Mouse (Mus musculus): ENCODE data around the gene 1110017D15Rik.
"Not testable (repeated sequence)": the region's sequence is repeated elsewhere in the genome, so short reads cannot be mapped to it uniquely, and the experiment has no call there.

The 1110017D15Rik gene

DNA sequence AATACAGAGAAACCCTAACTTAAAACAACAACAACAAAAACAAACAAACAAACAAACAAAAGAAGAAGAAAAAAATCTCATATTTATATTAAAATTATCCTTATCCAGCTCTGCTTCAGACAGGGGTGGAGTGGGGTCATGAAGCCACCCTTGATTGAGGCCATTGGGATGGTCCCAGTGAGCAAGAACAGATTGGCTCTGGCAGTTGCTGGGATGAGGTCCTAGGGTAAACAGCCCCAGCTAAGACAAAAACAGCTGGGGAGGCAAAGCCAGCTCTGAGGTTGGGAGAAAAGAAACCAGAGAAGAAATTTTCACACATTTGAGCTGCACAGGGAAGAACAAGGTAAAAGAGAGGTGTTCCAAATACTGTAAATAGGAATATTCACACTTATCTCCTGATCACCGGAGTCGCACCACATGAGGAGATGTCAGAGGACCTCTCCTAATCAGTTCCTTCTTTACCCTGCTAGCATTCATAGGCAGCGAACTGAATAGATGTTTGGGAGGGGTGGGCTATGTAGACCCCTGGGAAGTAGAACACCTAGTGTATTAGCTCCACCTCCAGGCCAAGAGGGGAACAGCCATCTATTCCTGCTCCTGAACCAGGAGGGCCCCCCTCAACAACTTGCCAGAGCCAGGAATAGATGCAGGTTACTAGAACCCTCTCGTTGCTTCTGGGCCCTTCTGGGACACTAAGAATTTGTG lies 38.2 kb downstream of the 1110017D15Rik start:
- DNase-seq: no peak

- no peak for DNase-seq
These were observed 39.4 kb downstream of the 1110017D15Rik start for GRCm38 (mm10) chr4:41477648-41478160.

- no peak for DNase-seq
These were observed 45.8 kb downstream of the 1110017D15Rik start for GRCm38 (mm10) chr4:41471384-41471689.

DNA sequence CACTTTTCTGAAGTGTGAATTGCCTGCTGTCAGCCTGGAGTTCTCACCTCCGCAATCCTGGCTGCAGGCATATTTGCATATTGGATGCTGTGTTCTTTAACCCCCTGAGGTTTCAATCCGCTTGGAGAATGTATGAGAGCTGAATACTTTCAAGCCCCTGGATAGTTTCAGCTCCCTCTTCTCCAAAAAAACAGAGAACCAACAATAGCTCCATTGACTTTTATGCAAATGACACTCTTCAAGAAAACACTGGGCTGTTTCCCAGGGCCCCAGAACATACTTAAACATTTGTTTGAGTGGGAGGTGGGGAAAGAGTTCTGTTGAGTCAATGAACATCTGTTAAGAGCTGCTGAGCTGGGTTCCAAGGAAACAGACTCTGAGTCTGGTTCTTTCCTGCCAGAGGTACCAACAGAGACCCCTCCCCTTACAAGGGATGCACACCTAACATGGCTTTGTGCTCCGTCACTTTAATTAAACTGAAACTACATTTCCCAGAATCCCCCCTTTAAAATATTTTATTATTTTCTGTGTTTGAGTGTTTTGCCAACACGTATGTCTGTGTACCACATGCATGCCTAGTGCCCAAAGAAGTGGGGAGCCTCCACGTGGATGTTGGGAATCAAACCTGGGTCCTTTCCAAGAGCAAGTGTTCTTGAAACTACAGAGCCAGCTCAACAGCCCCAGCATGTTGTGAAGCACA lies 46.3 kb downstream of the 1110017D15Rik start:
- DNase-seq: no peak

DNA sequence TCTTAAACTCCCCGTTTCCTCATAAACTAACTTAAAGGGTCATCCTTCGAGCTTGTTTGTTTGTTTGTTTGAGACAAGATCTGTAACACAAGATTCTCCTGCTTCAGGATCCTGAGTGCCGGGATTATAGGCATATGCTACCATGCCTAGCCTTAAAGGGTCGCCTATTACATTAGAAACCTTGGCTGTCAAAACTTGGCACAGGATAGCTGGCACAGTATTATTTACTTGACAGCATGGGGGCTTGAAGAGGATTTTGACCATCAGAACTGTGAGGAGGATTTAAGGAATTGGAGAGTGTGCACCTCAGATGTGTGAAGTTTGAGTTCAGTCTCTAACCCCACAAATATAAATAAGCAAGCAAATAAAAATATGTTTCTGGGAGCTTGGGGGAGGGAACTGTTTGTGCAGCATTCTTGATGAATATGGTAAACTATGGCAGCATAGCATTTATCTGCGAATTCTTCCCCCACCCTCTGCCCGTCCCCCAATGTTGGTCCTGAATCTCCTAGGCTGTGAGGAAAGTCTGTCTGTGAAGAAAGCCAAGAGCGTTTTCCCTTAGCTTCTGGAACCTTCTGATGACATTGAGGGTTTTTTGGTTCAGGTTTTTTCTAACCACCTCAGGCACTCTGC lies 47.0 kb downstream of the 1110017D15Rik start:
- DNase-seq: no peak

DNA sequence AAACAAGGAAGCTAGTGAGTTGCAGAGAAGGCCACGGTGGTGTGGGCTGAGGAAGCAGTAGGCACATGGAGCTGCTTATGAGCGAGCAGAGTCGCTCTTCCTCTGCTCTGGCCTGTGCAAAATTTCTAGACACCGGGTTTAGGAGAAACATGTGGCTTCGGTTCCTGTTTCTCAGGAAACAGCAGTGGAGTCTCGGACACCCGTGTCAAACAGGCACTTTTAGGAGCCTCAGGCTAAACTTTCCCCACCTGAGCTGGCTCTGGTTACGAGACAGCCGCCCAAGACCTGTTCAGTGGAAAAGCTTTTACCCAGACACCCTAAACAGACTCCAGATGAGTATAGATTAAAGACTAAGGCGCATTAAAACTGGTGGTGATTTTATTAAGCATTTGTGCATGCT lies 47.9 kb downstream of the 1110017D15Rik start:
- no peak for DNase-seq

- DNase-seq: peak; percentile 84
These were observed 48.6 kb downstream of the 1110017D15Rik start for GRCm38 (mm10) chr4:41468396-41469080.

DNA sequence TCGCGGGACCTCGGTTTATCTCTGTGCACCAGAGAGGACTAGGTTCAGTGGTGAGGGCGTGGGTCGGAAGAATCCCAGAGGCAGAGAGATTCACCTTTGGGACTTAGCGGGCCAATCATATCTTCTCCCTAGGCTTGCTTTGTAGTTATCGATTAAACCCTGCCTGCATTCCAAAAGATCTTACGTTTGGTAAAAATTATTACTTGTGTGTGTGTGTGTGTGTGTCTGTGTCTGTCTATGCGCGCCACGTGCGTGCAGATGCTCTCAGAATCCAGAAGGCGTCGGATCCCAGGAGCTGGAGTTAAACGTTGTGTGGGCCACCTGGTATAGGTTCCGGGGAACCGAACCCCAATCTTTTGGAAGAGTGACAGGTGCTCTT lies 51.9 kb downstream of the 1110017D15Rik start:
- no peak for DNase-seq

DNA sequence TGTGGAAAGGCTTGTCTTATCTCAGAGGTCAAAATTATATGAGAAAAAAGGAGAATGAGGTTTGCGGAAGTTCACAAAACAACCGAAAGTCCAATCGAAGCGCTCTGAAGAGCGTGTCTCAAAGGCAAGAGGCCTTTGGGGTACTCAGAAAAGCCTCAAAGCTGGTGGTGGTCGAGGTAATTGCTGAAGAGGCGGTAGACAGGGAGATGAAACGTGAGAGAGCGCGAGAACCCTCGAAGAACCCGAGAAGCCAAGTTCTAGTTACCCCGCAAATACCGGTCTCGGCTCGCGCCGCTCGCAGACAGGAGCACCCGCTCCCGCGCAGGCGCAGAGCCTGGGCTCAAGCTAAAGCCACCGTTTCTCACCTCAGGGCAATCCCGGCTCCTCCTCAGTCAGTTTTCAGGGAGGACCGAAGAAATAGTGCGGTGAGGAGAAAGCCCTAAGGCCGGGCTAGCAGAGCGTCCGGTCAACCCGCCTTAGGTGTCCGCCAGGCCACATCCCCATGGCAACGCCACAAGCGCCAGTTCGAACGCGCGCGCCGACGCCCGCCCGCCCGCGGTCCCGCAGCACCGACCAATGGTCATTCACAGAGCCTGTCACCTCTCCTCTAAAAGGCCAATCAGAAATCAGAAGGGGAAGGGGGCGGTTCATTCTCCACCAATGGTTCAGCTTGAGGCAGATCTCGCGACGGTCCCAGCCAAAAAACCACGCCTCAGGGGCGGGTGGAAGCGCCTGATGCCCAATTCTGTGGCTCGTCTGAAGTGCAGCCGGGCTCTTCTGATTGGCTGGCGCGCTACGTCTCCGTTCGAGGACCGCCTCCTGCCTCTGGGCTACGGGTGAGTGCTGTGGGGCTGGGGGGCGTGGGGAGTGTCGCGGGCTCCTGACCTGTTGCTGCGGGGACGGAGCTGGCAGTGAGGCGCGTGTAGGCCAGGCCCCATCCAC lies 52.5 kb downstream of the 1110017D15Rik start, which contains the start of the genes Kif24 and Nudt2:
Gene Kif24, minus strand, starts transcription at position 543 of the 942 bp plus-strand sequence.
Gene Nudt2, plus strand, starts transcription at position 807 of the 942 bp plus-strand sequence.
- peak; percentile 98 for DNase-seq

DNA sequence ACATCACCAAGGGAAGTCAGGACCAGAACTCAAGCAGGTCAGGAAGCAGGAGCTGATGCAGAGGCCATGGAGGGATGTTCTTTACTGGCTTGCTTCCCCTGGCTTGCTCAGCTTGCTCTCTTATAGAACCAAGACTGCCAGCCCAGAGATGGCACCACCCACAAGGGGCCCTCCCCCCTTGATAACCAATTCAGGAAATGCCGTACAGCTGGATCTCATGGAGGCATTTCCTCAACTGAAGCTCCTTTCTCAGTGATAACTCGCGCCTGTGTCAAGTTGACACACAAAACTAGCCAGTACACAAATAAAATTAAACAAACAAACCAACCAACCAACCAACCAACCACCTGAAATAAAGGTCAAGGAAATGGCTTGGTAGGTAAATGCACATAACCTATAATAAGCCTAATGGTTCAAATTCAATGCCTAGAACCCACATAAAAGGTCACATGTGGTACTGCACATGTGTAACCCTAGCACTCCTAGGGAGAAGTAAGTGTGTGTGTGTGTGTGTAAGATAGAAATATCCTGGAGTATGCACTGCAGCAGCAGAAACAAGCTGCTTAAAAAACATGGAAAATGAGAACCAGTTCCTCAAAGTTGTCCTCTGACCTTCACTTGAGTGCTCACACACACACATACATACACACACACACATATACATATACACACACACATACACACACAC lies 53.9 kb downstream of the 1110017D15Rik start:
- not testable (repeated sequence) for DNase-seq

DNA sequence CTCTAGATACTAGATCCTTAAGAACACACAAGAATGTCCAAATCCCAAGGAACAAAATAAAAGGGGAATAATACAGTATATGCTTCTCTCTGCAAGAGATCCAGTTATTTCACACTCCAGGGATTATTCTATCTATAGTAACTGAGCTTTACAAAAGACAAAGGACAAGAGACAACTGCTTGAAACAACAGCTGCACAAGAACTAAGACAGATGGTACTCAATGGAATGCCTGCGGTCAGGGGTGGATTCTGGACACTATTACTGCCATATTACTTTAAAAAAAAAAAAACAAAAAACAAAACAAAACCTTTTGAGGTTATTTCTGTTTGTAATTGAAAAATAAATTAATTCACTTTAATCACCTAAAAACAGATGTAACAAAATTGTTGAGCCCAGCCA lies 56.4 kb downstream of the 1110017D15Rik start:
- no peak for DNase-seq
